Mouse (Mus musculus) spleen, adult 18-20 months (tissue): ENCODE measurements at regions not wholly inside any gene's neighbourhood (a gene's known extent, or its start where the extent isn't known, plus 50 kb on each side); places are given as distances from the start of the nearest gene placed in this dataset.

Experiments
- DNase-seq, 2 experiments: peaks; one replicate each; pipeline ENCODE4 v3.0.0; 2022; ENCODE audit warnings: mixed read lengths in 2 of 2

DNA sequence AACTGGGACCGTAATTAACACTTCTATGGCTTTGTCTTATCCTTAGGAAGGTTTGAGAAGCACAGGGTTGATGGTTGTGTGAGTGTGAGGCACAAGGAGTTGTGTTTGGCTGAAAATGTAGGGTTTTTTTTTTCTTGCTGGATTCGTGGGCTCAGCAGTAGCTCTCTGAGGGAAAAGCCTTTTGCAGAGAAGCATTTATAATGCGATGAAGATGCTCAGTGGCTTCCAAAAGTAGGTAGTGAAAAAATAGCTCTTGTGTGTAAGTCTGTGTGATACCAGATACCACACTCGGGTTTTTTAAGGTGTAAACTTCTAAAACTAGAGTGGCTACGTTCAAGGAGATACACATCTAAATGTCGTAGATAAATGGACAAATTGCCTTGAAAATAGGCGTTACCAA is 149.1 kb upstream of the 4933402D24Rik start:
- DNase-seq: no peak

DNA sequence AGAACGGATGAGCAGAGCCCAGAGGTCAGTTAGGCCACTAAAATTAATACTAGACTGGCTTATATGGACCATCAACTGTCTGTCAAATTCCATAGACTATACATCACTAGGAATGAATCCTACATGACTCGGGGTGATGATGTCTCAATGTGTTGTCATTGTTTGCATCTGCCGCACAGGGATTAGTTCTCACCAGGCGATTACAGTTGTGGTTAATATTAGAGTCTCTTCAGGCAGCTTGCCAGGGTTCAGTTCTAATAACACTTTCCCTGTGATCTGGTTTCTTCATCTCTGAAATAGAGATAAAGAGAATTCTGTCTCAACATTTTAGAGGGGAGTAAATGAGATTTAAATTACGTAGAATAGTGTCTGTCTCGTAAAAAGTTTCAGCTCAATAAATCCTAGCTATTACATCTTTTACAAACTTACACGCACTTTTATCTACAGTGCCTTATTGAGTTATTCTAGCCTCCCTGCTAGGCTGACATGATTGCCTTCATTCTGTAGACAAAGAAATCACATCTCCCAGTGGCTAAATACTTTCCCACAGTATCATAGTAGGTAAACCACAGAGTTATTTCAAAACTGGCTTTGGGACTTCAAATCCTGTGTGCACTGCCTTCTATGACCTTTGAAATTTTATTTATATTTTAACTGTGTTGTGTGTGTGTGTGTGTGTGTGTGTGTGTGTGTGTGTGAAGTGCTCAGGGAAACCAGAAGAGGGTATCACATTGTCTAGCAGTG is 148.0 kb upstream of the 4933402D24Rik start:
- no peak for DNase-seq

- no peak for DNase-seq
These were observed 141.7 kb upstream of the 4933402D24Rik start for GRCm38 (mm10) chr1:63910765-63911164.

GRCm38 (mm10) chr1:63909191-63909590 is 140.1 kb upstream of the 4933402D24Rik start:
- no peak for DNase-seq

- no peak for DNase-seq
These were observed 134.6 kb upstream of the 4933402D24Rik start for GRCm38 (mm10) chr1:63903620-63904019.

DNA sequence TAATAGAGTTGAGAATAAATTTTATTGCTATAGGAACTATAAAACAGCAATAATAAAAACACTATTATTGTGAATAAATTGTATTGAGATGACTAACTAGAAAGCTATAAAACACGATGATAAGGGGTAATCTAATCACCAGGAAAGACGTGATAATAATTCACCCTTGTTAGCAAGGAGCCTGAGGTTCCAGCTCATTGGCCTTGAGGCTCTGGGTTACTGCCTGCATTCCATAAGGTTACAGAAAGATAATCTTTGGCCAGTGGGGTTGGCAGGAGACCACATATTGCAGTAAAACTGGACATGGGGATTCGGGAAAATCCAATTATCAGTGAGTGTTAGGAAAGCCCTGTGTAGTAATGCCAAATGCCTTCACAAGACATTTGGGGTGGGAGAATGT is 134.1 kb upstream of the 4933402D24Rik start:
- DNase-seq: no peak

GRCm38 (mm10) chr1:63902391-63902790 is 133.3 kb upstream of the 4933402D24Rik start:
- no peak for DNase-seq

- no peak for DNase-seq
These were observed 130.8 kb upstream of the 4933402D24Rik start for GRCm38 (mm10) chr1:63899631-63900577.

- DNase-seq: no peak
These were observed 129.7 kb upstream of the 4933402D24Rik start for GRCm38 (mm10) chr1:63898766-63899165.

DNA sequence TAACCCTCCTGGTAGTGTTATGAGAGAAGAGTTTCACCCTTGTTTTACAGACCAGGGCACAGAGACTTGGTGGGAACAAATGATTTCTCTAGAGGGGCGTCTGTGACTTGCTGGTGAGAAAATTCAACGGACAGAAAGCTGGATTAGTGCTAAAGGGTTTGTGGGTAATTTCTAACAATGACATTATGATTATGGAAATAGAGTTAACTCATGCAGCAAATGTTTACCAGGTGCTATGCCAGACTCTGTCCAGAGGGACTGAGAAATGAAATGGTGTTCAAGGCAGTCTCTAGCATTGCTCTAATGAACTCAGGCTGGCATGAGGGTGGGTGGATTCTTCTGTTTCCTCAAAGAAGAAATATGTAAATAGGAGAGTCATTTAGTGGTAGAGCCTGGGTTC is 128.5 kb upstream of the 4933402D24Rik start:
- DNase-seq: no peak

DNA sequence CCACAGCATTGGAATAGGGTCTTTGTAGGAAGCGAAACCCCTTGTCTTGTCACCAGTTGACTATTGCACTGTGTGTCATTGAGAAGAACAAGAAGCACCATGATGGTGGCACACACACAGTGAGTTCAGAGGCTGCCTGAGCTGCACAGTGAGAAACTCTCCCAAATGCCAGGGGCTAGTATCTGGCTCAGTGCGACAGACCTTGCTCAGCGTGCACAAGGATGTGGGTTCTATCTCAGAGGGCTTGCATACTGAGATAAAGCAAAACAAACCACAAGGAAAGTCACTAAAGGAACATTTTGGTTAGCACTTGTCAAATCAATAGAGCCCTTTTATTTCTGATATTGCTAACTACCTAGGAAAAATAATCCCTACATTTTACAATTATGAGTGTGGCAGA is 110.5 kb upstream of the 4933402D24Rik start:
- DNase-seq: no peak

- no peak for DNase-seq
These were observed 107.7 kb upstream of the 4933402D24Rik start for GRCm38 (mm10) chr1:63876589-63877251.

GRCm38 (mm10) chr1:63875297-63875962 is 106.4 kb upstream of the 4933402D24Rik start:
- DNase-seq: no peak

GRCm38 (mm10) chr1:63871831-63872230 is 102.8 kb upstream of the 4933402D24Rik start:
- no peak for DNase-seq

DNA sequence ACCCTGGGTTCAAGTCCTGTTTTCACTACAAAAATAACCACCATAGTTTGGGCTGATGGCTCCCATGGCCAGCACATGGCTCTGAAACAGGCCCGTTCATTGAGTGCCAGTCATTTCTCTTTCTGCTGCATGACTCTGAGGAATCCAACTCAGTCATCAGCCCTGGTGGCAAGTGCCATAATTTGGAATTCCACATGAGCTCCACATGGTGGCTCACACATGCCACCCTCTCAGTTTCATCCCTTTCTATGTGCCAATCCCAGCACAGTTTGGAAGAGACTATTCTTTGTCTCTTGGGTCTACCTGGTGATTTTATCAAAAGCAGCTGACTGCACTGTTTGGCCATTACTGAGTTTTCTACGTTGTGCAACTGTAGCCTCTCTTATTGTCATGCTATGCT is 100.3 kb upstream of the 4933402D24Rik start:
- DNase-seq: no peak

- DNase-seq: no peak
These were observed 89.0 kb upstream of the 4933402D24Rik start for GRCm38 (mm10) chr1:63857933-63858649.

- DNase-seq: no peak
These were observed 88.4 kb upstream of the 4933402D24Rik start for GRCm38 (mm10) chr1:63857468-63857867.

DNA sequence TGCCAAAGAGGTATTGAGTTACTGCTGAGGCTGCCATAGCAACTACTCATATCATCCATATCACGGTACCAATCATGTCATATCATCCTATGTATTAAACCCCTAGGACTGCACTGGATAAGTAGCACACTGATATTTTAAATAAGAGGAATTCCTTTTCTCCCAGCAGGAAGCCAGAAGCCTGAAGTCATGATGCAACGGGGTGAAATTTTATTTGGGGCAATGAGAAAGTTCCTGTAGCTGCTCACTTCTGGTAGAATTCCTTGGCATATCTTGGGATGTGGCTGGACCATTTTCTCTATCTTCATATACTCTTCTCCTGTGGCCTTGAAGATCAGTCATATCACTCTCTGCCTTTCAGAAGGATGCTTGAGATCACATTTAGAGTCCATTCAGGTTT is 87.3 kb upstream of the 4933402D24Rik start:
- no peak for DNase-seq

- no peak for DNase-seq
These were observed 85.7 kb upstream of the 4933402D24Rik start for GRCm38 (mm10) chr1:63854794-63855193.

DNA sequence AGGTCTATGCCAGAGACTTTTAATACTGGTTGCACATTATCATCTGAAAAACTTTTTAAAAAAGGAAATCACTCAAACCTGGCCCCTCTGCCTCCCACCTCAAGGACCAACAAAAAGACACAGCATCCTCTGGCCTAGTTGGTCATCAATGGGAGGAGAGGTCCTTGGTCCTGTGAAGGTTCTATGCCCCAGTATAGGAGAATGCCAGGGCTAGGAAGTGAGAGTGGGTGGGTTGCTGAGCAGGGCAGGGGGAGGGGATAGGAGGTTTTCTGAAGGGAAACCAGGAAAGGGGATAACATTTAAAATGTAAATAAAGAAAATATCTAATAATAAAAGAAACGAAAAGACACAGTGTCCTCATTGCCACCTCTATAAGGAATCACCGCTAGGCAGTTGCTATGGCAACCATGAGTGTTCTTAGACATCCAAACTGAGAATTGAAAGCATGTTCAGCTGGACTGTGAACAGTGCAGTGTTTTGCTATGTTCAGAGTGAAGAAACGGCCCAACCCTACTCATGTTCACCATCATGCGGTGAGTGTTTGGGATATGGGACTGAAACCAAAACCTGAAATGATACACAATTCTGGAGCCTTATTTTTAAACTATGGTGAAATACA is 82.5 kb upstream of the 4933402D24Rik start:
- no peak for DNase-seq

- no peak for DNase-seq
These were observed 81.2 kb upstream of the 4933402D24Rik start for GRCm38 (mm10) chr1:63850262-63850661.
